19 mouse cellular contexts compared by ENCODE assay signal in the genomic region with DNA sequence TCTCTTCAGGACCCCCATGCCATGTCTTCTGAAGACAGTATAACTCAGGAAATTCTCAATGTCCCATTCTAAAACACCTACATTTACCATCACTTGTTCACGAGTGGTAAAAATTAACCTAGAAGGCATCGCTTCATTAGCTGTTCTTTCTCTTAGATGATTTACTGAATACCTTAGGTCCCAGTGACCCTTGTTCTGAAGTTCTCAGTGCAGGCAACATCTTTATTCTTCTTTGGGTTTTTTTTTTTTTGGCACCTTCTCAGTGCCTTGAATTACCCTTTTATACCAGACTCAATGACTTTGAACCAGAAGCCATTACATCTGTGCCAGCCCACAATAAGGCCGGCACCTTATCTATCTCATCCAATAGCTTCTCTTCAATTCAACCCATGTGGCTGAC.
DNase-seq lines count a peak whose midpoint lies in the region; ATAC-seq lines count a peak whose summit lies in the region.
"Had no signal": no experiment of that assay in that cellular context is flagged by ENCODE, and none has a peak within 500 bp of the region (broad histone marks: within the 10 kb centered on the region; RNA-seq: fewer than 3 reads in every experiment).

No protein-coding gene starts in this region.

- no peak overlapping the region for H3K4me3 ChIP-seq in embryonic facial prominence, embryonic 12.5 days
- no peak overlapping the region for H3K4me3 ChIP-seq in embryonic facial prominence, embryonic 14.5 days (ENCODE audit: low read depth, low read length)
- no peak overlapping the region for H3K4me3 ChIP-seq in liver, embryonic 12.5 days
- H3K4me3 ChIP-seq: forebrain, embryonic 13.5 days; forebrain, embryonic 15.5 days had no signal

- 0 out of 2 replicates have a peak, but pooled peaks cover 3% of the 10 kb centered on the region for H3K9me3 ChIP-seq in embryonic facial prominence, embryonic 12.5 days
- H3K9me3 ChIP-seq in embryonic facial prominence, embryonic 14.5 days (ENCODE audit: control insufficient read depth, low read length): no peaks in the 10 kb centered on the region
- no peaks in the 10 kb centered on the region for H3K9me3 ChIP-seq in liver, embryonic 12.5 days (replicated peaks)
- H3K9me3 ChIP-seq: forebrain, embryonic 13.5 days; forebrain, embryonic 15.5 days had no signal

- peak overlapping the region; percentile 82; the same call in 1 of the 2 replicates for H3K27ac ChIP-seq in embryonic facial prominence, embryonic 12.5 days
- H3K27ac ChIP-seq in embryonic facial prominence, embryonic 14.5 days (replicated peaks; ENCODE audit: low read depth, low read length): peak overlapping the region; percentile 68; the same call in 1 of the 2 replicates
- H3K27ac ChIP-seq in liver, embryonic 12.5 days: no peak overlapping the region
- H3K27ac ChIP-seq: forebrain, embryonic 13.5 days; forebrain, embryonic 15.5 days had no signal

- no peaks in the 10 kb centered on the region for H3K27me3 ChIP-seq in embryonic facial prominence, embryonic 12.5 days
- H3K27me3 ChIP-seq in embryonic facial prominence, embryonic 14.5 days (replicated peaks; ENCODE audit: control insufficient read depth, insufficient read depth, low read length): no peaks in the 10 kb centered on the region
- no peaks in the 10 kb centered on the region for H3K27me3 ChIP-seq in liver, embryonic 12.5 days (replicated peaks)
- H3K27me3 ChIP-seq: forebrain, embryonic 13.5 days; forebrain, embryonic 15.5 days had no signal

- DNase-seq in kidney, adult 9 months: peak; percentile 80
- no peak for DNase-seq in kidney, postnatal 14 days
- no peak for DNase-seq in embryonic facial prominence, embryonic 14.5 days (ENCODE audit: low spot score)
- DNase-seq in urinary bladder, postnatal 10 days (ENCODE audit: low spot score): no peak
- no peak for DNase-seq in heart, postnatal 14 days
- DNase-seq: adrenal gland, adult 2 months; adrenal gland, postnatal 10 days; adrenal gland, postnatal 25 days; cerebellum, adult 11 months; cerebellum, adult 18-20 months; cerebellum, adult 8-10 months; cerebellum, adult 9-11 months; cerebellum, postnatal 14 days; cerebellum, postnatal 36 days; forebrain, postnatal 0 days had no signal

- no peak overlapping the region for H3K4me2 ChIP-seq in embryonic facial prominence, embryonic 12.5 days (replicated peaks)
- H3K4me2 ChIP-seq in embryonic facial prominence, embryonic 14.5 days (ENCODE audit: low read depth, low read length): no peak overlapping the region
- H3K4me2 ChIP-seq in liver, embryonic 12.5 days: no peak overlapping the region
- H3K4me2 ChIP-seq: forebrain, embryonic 13.5 days; forebrain, embryonic 15.5 days had no signal

- peaks cover 15% of the 10 kb centered on the region for H3K4me1 ChIP-seq in embryonic facial prominence, embryonic 12.5 days
- peaks cover 15% of the 10 kb centered on the region for H3K4me1 ChIP-seq in embryonic facial prominence, embryonic 14.5 days (ENCODE audit: control insufficient read depth, insufficient read depth, low read length)
- H3K4me1 ChIP-seq in liver, embryonic 12.5 days: no peaks in the 10 kb centered on the region

- H3K36me3 ChIP-seq in embryonic facial prominence, embryonic 12.5 days: no peaks in the 10 kb centered on the region
- no peaks in the 10 kb centered on the region for H3K36me3 ChIP-seq in embryonic facial prominence, embryonic 14.5 days (ENCODE audit: control insufficient read depth, insufficient read depth, low read length)
- no peaks in the 10 kb centered on the region for H3K36me3 ChIP-seq in liver, embryonic 12.5 days
- H3K36me3 ChIP-seq: forebrain, embryonic 15.5 days had no signal

- 94% methylated on average over 3 of the region's 3 CpGs for WGBS in embryonic facial prominence, embryonic 12.5 days
- 88% methylated on average over 3 of the region's 3 CpGs for WGBS in embryonic facial prominence, embryonic 14.5 days
- 75% methylated on average over 3 of the region's 3 CpGs for WGBS in liver, embryonic 12.5 days (ENCODE audit: insufficient replicate concordance)

- ATAC-seq in embryonic facial prominence, embryonic 12.5 days (ENCODE audit: insufficient number of reproducible peaks, insufficient read depth, low FRiP score, low TSS enrichment): no peak
- ATAC-seq in embryonic facial prominence, embryonic 14.5 days (ENCODE audit: low read depth): no peak
- ATAC-seq in liver, embryonic 12.5 days: no peak
- ATAC-seq: forebrain, embryonic 13.5 days; forebrain, embryonic 15.5 days; forebrain, postnatal 0 days had no signal

- intact Hi-C loops in heart, postnatal 14 days (cut with DNase I): no loop called here

- H3K9ac ChIP-seq in embryonic facial prominence, embryonic 12.5 days: no peak overlapping the region
- H3K9ac ChIP-seq in embryonic facial prominence, embryonic 14.5 days (ENCODE audit: low read depth, low read length): no peak overlapping the region
- no peak overlapping the region for H3K9ac ChIP-seq in liver, embryonic 12.5 days
- H3K9ac ChIP-seq: forebrain, embryonic 13.5 days; forebrain, embryonic 15.5 days; forebrain, postnatal 0 days had no signal
